Mouse (Mus musculus): ENCODE data around the gene Tkfc. TPM values are rescaled to one million over a fixed set of nuclear protein-coding genes. Genes with fewer than 3 reads are reported as not detected.

Gene Tkfc
- total RNA-seq, 2 experiments from 2014 or later = 16.6 to 17.7 TPM

GRCm38 (mm10) chr19:10604534-10604933 lies 920 bp downstream of the Tkfc start:
- DNase-seq (ENCODE audit: extremely low spot score in 1 of 2, low spot score in 2 of 2) = no peak
- intact Hi-C loops (cut with DNase I) = no loop called here
- no peak for TF ChIP-seq CTCF (IDR thresholded peaks at IDR 0.05)
- Histone ChIP-seq H3K27ac (peak overlapping the region; percentile 96), H3K4me3 (peak overlapping the region; percentile 93)

GRCm38 (mm10) chr19:10603660-10604523 lies 1.6 kb downstream of the Tkfc start:
- H3K27ac ChIP-seq = no peak overlapping the region
- H3K4me3 ChIP-seq = no peak overlapping the region
- intact Hi-C loops (cut with DNase I) = no loop called here
- TF ChIP-seq CTCF (IDR thresholded peaks at IDR 0.05) = no peak
- no peak for DNase-seq (ENCODE audit: extremely low spot score in 1 of 2, low spot score in 2 of 2)

GRCm38 (mm10) chr19:10602787-10603186 lies 2.7 kb downstream of the Tkfc start:
- peak; percentile 83 to 86 for DNase-seq (ENCODE audit: extremely low spot score in 1 of 2, low spot score in 2 of 2)
- H3K4me3 ChIP-seq = peak overlapping the region; percentile 28
- peak overlapping the region; percentile 54 for H3K27ac ChIP-seq
- TF ChIP-seq CTCF (IDR thresholded peaks at IDR 0.05) = peak; percentile 93
- intact Hi-C loops (cut with DNase I) = no loop called here

GRCm38 (mm10) chr19:10602247-10602769 lies 3.1 kb downstream of the Tkfc start:
- Histone ChIP-seq H3K4me3 (peak overlapping the region; percentile 28), H3K27ac (peak overlapping the region; percentile 54)
- TF ChIP-seq CTCF (IDR thresholded peaks at IDR 0.05) = no peak
- no peak for DNase-seq (ENCODE audit: extremely low spot score in 1 of 2, low spot score in 2 of 2)
- intact Hi-C loops (cut with DNase I) = no loop called here

- Histone ChIP-seq H3K4me3 (no peak overlapping the region), H3K27ac (no peak overlapping the region)
- TF ChIP-seq CTCF (IDR thresholded peaks at IDR 0.05) = no peak
- no peak for DNase-seq (ENCODE audit: extremely low spot score in 1 of 2, low spot score in 2 of 2)
- intact Hi-C loops (cut with DNase I) = no loop called here
Observed at GRCm38 (mm10) chr19:10599648-10600047, 5.8 kb downstream of the Tkfc start.

- TF ChIP-seq CTCF (IDR thresholded peaks at IDR 0.05) = peak; percentile 25
- DNase-seq (ENCODE audit: extremely low spot score in 1 of 2, low spot score in 2 of 2) = no peak
- Histone ChIP-seq H3K27ac (no peak overlapping the region), H3K4me3 (no peak overlapping the region)
- intact Hi-C loops (cut with DNase I) = no loop called here
Observed at GRCm38 (mm10) chr19:10598188-10598587, 7.3 kb downstream of the Tkfc start.

GRCm38 (mm10) chr19:10591659-10592377 lies 13.6 kb downstream of the Tkfc start:
- intact Hi-C loops (cut with DNase I) = no loop called here
- H3K27ac ChIP-seq = no peak overlapping the region
- H3K4me3 ChIP-seq = no peak overlapping the region
- DNase-seq (ENCODE audit: extremely low spot score in 1 of 2, low spot score in 2 of 2) = no peak
- no peak for TF ChIP-seq CTCF (IDR thresholded peaks at IDR 0.05)

- no peak overlapping the region for H3K27ac ChIP-seq
- no peak for DNase-seq (ENCODE audit: extremely low spot score in 1 of 2, low spot score in 2 of 2)
- no peak for TF ChIP-seq CTCF (IDR thresholded peaks at IDR 0.05)
- H3K4me3 ChIP-seq = no peak overlapping the region
- intact Hi-C loops (cut with DNase I) = no loop called here
Observed at GRCm38 (mm10) chr19:10590301-10590700, 15.2 kb downstream of the Tkfc start.

GRCm38 (mm10) chr19:10589127-10589857 lies 16.2 kb downstream of the Tkfc start:
- TF ChIP-seq CTCF (IDR thresholded peaks at IDR 0.05) = no peak
- Histone ChIP-seq H3K4me3 (no peak overlapping the region), H3K27ac (no peak overlapping the region)
- intact Hi-C loops (cut with DNase I) = no loop called here
- no peak for DNase-seq (ENCODE audit: extremely low spot score in 1 of 2, low spot score in 2 of 2)

GRCm38 (mm10) chr19:10587231-10587630 lies 18.2 kb downstream of the Tkfc start:
- DNase-seq (ENCODE audit: extremely low spot score in 1 of 2, low spot score in 2 of 2) = no peak
- TF ChIP-seq CTCF (IDR thresholded peaks at IDR 0.05) = no peak
- no peak overlapping the region for H3K4me3 ChIP-seq
- no peak overlapping the region for H3K27ac ChIP-seq
- intact Hi-C loops (cut with DNase I) = no loop called here

- no peak for TF ChIP-seq CTCF (IDR thresholded peaks at IDR 0.05)
- no peak for DNase-seq (ENCODE audit: extremely low spot score in 1 of 2, low spot score in 2 of 2)
- H3K27ac ChIP-seq = no peak overlapping the region
- intact Hi-C loops (cut with DNase I) = no loop called here
- no peak overlapping the region for H3K4me3 ChIP-seq
Observed at GRCm38 (mm10) chr19:10585112-10585511, 20.3 kb downstream of the Tkfc start.
